Mouse (Mus musculus) testis, adult 2 months (tissue): ENCODE results near the gene Haghl.

Experiments used
- CTCF ChIP-seq: fragments of 200-500 bp; IDR thresholded peaks from 2 replicates; pipeline ENCODE4 v1.5.1; 2012; ENCODE audit warnings: low read depth, mild to moderate bottlenecking, inconsistent platforms, low read length, moderate library complexity; ENCODE audit not compliant: control insufficient read depth, insufficient read depth, insufficient replicate concordance
- POLR2A ChIP-seq: fragments of 200-500 bp; IDR thresholded peaks from 2 replicates; pipeline ENCODE4 v1.6.1; 2012; ENCODE audit warnings: low read depth, mild to moderate bottlenecking, inconsistent platforms, low read length, moderate library complexity; ENCODE audit not compliant: control insufficient read depth

DNA sequence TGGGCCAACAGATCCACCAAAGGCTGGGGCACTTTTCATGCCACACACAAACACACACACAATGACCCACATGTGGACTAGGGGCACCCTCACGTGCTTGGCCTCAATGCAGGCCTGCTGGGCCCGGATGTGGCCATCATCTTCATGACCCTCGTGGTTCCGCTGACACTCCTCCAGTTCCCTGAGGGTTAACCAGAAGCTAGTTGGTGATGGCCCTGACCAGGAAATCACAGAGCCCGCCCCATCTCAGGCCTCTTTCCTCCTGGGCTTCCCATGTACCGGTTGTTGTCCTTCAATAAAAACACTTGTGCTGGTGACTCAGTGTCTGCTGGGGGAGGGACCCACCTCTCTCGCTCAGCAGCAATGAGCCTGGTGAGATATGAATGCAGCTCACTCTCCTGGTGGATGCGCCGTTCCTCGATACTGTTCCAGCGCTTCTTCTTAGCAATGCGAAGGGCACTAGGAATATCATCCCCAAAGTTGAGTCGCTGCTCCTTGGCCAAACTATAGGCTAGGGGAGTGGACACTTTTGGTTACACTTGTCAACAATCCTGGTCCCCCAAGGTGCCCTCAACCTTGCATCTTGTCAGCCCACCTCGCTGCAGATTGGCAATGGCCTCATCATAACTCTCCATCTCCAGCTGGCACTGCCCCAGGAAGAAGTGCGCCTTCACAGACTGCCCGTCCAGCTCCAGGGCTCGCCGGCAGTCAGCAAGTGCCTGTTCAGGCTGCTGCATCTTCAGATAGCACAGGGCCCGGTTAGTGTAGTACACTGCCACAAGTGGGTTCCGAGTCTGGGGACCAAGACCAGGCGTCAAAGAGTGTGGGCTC lies 46.2 kb upstream of the Haghl start:
- TF ChIP-seq CTCF (no peak), POLR2A (no peak)
